Mouse (Mus musculus) layer of hippocampus, postnatal 36 days (tissue): ENCODE results near the gene Thpo. TPM values are rescaled to one million over a fixed set of nuclear protein-coding genes. Genes with fewer than 3 reads are reported as not detected.
A peak's percentile ranks its signal among the peaks of the same experiment; 100 is the strongest.

Experiments
- DNase-seq, 2 experiments: peaks; one replicate each; pipeline ENCODE4 v3.0.0; 2022
- total RNA-seq, 2 experiments: library from RNA; stranded (reverse); gene quantifications; 2 replicates each; pipeline ENCODE4 v1.2.3; 2021

Gene Thpo
- total RNA-seq, result 10 to 100 TPM; 14.1 to 15.8 TPM

DNA sequence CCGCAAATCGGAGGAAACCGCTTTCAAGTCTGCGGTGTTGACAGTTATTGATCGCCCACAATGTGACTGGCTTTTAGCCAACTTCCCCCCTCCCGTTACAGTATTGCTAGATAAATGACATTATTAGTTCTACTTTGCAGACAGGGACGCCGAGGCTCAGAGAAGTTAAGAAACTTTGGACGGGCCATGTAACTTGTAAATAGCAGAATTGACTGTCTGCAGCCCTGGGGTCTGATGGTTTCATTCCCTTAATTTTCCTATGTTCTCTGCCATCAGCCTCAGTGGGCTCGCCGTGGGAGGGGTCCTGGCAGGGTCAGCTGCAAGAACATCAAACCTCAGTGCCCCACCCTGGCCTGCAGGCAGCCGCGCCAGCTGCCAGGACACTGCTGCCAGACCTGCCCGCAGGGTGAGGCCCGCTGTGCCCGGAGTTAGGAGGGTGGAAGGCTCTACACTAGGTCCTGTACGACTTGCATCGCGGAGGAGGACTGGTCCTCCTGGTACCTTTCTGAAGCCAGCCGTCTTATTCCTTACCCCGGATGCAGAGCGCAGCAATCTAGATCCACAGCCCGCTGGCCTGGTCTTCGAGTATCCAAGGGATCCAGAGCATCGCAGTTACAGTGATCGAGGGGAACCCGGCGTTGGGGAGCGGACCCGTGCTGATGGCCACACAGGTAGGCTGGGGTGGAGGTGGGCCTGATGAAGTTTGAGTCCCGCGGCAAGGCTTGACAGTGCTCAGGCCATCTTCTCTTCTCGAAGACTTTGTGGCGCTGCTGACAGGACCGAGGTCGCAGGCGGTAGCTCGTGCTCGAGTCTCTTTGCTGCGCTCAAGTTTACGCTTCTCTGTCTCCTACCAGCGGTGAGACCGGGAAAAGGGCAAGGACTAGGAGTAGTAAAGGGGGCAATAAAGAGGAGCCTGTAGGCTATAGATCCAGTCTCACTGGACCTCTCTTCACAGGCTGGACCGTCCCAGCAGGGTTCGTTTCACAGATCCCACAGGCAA, at the start of gene Thpo:
Gene Thpo (minus strand): TSS at position 781 of the 1,000 bp plus-strand sequence.
- no peak for DNase-seq

DNA sequence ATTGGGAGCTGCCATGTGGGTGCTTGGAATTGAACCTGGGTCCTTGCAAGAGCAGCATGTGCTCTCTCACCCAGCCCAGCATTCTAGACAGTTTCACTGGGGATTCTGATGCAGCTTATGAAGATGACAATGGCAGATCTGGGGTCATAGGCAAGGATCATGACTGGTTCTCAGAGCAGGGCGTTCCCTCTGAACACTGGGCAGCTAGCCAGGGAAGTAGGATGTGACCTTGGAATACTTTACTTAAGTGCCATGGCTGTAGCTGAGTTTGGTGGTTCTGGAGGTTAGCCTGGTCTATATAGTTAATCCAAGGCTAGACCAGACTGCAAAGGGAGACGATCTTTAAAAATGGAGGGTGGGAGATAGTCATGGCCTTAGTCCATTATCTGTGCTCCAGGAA, 49.6 kb upstream of the Thpo start:
- no peak for DNase-seq

DNA sequence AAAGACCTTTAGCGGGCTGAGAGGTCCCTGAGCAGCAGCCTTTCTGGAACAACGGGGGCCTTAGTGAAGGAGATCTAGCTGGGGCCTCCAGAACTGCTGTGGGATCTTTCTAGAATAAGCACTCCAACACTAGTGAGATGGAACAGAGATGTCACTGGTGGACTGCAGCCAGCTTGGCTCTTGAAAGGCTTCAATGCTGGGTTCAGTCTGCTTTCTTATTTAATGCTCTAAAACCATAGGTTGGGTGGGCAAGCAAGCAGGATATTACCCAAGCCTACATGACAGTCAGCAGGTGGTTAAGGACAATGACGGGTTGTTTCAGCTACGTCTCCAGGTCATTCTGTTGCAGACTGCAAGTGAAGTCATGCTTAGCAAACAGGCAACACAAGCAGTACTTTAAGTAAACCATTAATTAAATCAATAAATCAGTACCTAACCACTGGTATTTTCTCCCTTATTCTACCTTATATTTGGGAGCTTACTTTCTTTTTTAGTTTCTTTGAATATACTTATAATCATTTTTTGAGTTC, 46.9 kb upstream of the Thpo start:
- no peak for DNase-seq

DNA sequence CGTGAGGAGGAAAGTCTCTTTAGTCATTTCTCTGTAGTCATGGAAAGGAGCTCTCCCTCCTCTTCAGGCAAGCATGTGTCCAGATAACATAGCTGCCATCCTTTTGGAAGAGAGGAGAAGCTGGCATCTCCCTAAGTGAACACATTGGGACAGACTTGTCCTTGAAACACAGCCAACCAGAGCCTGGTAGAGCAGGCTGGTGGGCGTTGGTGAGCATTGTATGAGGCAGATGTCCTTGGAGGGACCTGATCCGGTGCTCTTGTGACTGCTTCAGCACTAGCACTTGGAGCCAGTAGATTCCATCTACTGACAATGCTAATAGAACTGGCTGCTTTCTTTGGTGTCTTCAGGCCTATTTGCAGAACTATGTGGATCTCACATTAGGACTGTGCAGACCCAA, 45.5 kb upstream of the Thpo start:
- peak; percentile 27 to 31 for DNase-seq

DNA sequence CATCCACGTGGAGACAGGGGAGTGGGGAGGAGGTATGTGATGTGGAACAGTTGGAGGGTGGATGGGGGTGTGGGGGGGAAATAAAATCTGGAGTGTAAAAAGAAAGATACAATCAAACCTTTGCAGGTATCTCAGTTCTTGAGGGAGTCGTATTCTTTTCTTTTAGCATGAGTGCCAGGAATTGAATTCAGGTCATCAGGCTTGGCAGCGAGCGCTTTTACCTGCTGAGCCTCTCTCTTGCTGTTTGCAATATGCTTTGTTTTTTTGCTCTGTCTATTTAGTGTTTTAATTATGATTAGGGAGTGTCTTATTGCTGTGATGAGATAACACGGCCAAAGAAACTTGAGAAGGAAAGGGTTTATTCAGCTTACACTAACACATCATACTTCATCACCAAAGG, 40.7 kb upstream of the Thpo start:
- DNase-seq, result no peak

DNA sequence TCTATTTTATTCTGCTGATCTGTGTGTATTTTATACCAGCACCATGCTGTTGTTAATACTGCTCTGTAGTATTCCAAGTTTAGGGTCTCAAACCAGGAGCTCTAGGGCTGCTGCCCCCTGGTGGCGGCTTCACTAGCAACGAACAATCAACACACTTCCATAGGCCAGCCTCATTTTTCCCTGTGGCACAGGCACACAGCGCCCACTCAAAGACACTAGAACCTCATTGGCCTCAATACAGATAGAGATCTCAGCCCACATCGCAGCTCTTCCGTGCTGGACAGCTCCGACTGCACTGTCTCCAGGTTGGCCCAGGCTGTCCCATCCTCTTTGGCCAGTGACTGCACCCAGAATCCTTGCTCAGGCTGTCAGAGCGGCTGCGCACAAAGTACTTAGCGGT, 30.9 kb upstream of the Thpo start:
- DNase-seq, result no peak

DNA sequence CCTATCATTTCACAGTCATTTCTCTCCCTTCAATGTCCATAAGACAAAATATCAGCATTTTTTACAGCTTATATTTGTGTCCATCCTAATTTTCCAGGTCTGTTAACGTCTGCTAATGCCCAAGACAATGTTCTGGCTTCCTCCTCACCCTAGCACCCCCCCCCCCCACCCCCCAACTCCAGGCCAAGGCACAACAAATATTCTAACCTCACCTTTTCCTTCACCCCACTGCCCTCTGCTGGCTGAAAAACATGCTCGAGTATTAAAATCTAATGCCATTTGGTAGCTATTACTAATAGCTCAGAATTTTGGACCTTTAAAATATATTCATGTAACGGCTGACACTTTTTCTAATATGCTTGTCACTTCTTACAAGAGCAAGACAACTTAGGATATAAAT, 27.4 kb upstream of the Thpo start:
- DNase-seq, result peak in 1 of 2 experiments; percentile 39

DNA sequence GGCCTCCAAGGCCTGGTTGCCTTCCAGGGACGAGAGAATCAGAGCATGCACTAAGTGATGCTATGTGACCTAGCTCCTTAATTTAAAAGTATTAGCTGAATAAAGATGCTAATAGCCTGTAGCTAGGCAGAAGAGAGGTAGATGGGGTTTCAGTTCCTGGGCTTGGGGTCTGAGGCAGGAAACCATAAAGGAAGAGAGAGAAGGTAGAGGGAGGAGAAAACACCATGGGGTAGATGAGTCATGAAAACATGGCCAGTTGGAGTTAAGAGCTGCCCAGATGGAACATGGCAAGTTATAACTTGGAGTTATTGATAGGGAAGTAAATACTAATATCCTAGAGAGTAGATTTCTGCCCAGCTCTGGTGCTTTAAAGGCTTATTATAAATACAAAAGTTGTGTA, 23.1 kb upstream of the Thpo start:
- no peak for DNase-seq

DNA sequence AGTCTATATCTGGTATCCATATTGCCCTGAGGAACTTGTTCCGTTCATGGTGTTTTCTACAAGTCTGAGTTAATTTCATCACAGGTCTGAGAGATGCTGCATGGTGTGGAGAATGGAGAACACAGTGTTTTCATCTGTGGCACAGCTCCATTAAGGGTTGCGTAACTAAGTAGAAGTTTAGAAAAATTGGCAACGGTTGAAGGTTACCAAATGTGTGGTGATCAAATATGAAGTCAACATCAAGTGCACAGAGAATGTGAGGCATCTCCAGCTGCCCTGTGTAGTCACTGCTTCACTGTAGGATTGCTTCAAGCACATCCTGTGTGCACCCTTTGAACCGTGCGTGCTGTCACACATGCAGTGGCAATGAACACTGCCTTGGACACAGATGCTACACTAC, 21.7 kb upstream of the Thpo start:
- no peak for DNase-seq

DNA sequence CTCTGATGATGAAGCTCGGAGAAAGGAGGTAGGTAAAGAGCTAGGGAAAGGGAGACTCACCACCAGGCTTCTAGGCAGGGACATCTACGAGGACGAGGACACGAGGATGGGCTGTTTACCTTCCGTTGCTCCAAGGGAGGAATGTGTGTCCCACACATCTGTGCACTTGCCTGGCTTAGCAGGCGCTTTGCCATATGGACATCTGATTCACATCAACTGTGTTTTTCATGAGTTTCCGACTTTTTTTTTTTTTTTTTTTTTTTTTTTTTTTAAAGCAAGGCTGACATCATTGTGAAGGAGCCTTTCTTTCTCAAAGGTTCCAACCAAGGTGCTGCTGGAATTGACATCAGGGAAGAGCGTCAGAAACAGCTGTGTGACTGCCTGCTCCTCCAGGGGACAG, 16.2 kb upstream of the Thpo start:
- DNase-seq, result peak in 1 of 2 experiments; percentile 32

DNA sequence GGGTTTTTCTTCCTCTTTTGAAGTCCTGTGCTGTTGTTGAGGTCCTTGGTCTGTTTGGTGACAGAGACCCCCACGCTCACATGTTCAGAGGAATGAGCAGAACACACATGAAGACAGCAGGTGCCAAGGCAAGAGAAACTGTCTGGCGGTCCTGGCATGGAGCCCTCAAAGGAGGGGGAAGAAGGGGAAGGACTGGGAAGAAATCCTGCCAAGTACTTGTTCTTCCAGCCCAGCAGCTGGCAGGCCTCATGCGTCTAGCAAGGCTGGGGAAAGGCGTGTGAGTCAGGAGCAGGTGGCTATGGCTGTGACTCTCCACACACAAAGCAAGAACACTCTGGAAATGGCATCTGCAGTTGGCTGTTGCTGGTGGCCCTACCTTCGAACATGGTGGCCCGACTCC, 12.3 kb upstream of the Thpo start:
- DNase-seq, result peak; percentile 65 to 75

DNA sequence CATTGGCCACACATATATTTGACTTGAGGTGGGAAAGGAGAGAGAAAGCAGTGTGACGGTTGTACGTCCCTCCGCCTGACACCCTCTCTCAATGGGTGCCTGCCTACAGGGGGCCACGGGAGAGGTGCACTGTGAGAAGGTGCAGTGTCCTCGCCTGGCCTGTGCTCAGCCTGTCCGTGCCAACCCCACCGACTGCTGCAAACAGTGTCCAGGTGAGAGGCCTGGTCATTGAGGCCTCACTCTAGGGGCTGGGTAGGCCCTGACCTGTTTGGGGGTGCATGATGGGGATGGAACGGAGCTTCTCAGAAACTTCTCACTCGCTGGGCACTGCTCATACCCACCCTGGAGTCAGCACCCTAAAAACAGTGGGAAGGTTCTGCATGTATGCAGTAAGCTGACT, 5.5 kb upstream of the Thpo start:
- DNase-seq, result no peak

DNA sequence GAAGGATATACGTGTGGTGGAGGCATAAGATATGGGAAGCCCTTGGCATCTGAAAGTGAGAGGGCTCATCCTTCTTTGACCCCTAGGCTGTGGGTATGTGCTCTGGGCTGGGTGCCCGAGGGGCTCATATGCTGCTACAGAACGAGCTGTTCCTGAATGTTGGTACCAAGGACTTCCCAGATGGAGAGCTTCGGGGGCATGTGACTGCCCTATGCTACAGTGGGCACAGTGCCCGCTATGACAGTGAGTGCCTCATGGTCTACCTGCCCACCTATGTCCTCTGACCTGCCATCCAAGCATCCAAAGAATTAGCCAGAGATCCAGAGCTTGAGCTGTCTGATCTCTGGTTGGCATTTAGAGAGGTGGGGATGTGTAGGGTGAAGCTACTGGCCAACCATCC, 2.5 kb upstream of the Thpo start:
- no peak for DNase-seq

DNA sequence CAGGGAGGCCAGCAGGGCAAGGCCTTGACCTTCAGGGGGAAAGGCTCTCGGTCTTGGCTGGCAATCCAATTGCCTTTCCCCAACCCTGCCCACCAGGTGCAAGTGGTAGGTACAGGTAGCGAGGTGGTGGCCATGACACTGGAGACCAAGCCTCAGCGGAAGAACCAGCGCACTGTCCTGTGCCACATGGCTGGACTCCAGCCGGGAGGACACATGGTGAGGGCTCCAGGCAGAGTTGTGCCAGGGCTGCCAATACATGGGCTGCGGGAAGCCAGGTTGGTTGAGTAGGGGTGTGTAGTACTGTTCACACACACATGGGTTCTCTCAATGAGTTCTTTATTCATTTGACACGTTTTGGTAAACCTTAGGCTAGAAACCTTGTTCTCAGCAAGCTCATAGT, 1.9 kb upstream of the Thpo start:
- no peak for DNase-seq

DNA sequence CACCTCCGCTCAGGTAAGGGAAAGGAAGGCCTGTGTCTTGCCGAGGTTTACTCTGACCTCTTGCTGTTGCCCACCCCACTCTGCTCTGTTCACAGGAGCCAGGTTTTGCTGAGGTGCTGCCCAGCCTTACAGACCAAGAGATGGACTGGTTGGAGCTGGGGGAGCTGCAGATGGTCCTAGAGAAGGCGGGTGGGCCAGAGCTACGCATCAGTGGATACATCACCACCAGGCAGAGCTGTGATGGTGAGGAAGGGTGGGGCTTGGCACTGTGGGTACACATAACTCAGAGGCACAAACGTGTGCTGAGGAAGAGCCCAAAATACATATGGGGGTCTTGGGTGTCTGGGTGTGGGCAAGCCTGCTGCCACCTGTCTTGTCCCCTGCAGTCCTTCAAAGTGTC, 1.3 kb upstream of the Thpo start:
- DNase-seq, result no peak

DNA sequence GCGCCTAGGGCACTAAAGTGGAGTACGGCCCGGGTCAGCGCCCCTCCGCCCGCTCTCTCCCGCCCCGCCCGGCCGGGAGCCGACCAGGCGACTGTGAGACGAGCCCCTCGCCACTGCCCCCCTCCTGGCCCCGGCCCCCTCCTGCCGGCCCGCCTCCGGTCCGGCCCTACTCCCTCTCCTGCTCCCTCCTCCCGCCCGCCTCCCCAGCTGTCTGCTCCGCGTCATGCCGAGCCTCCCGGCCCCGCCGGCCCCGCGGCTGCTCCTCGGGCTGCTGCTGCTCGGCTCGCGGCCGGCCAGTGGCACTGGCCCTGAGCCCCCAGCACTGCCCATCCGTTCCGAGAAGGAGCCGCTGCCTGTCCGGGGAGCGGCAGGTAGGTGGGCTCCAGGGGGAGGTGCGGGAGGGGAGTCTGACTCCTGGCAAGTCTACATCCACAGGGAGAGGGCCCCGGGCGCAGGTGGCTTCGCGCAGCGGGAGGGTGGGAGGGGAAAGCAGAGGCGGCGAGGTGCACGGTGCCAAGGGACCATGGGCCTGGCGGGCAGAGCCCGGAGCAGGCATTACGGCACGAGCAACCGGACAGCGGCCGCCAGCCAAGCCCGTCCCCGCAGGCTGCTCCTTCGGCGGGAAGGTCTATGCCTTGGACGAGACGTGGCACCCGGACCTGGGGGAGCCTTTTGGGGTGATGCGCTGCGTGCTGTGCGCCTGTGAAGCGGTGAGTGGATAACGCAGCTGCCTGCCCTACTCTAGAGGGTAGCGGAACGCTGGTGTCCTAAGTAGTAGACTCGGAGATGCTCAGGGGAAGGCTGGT, 1.2 kb downstream of the Thpo start, which contains the start of gene Chrd:
Gene Chrd (plus strand): TSS at position 203 of the 806 bp plus-strand sequence.
- peak; percentile 58 to 64 for DNase-seq

DNA sequence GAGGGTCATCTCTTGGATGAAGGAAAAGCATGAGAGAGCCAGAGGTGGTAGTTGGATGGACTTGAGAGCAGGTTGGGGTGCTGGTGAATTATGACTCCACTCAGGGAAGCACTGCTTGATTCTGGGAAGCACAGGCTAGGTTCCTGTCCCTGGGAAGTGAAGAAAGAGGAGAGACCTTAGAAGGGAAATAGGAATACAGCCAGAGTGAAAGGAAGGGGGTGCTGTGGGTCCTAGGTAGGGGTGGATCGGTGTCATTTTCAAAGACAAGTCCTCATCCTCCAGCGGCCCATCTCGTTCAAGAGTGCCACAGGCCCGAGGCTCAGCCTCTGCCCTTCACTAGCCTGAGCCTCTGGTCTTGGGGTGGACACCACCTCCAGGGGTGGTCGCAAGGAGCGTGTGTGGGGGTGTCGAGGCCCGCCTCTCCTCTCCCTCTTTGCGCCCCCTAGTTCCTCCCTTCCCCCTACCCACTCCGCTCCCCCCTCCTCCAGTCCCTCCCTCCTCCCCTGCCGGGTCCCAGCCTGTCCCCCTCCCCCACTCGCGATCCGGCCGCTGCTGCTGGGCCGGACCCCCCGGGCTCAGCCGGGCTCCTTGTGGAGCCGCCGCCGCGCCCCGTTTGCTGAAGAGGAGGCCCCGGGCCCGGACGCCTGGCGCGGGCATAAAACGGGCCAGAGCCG, 1.9 kb downstream of the Thpo start:
- DNase-seq, result peak; percentile 27 to 36

DNA sequence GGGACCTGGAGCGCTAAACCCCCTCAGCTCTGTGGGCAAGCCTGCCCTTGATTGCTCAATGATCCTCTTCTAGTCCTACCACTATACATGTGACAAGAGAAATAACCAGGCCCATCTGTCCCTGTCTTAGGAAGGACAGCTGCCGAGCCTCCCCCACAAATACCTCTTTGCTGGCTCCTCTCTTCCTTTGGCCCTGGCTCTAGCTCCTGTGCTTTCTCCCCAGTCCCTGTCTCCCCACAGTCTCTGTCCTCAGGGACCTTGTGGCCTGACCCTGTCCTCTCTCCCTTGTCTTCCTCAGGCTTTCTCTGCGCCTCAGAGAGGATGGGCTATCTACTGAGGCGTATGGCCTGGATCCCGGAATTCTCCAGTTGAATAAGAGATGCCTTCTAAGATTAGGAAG, 2.6 kb downstream of the Thpo start:
- peak; percentile 49 to 53 for DNase-seq

DNA sequence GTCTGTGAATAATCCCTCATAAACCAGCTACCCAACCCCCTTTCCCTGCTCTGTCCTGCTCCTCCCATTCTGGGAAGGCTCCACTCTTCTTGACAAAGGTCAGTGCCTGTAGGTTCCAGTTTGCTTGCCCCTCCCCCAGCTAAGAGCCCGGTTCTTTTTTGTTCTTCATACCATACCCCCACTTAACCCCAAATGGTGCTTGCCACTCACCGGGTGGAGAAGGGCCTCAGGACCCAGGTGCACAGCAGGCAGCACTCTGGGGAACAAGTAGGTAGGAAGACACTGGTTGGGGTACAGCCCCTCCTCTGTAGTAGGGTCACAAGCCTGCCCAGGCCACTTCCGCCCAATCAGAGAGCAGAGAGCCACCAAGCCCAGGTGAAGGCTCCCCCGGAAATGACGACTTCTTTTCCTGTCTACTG, 4.0 kb downstream of the Thpo start:
- no peak for DNase-seq

DNA sequence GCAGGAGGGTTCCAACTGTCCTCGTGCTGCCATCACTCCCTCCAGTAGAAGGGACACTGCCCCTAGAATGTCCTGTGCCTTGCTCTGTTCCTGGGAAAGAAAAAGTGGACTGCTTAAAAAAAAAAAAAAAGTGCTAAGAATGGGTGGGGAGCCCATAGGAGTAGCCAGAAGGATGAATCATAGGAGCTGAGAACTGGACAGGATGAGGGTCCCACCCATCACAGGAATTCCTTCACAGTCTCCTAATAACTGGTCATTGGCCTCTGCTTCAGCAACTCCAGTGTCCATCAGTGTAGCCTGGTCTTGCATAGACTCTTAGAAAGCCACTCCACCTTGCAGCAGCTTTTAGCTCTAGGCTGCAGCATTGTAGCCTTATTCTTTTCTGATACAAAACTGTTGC, 7.9 kb downstream of the Thpo start:
- DNase-seq, result no peak

DNA sequence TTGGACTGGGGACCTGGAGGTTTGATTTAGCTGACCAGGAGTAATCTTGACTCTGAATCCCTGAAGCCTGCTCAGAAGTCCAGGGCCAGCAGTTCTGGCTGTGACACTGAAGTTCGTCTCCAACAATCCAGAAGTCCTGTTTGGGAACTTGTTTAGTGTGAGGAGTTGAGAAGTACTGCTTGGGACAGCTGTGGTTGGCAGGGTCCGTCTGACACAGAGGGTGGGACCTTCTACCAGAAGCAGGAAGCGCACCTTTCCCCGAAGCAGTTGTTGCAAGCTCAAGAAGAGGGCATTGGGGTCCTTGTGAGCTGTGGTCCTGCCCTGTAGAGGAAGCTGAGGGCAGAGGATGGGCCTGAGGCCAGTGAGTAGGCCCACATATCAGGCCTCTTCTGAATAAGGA, 8.6 kb downstream of the Thpo start:
- DNase-seq, result no peak

DNA sequence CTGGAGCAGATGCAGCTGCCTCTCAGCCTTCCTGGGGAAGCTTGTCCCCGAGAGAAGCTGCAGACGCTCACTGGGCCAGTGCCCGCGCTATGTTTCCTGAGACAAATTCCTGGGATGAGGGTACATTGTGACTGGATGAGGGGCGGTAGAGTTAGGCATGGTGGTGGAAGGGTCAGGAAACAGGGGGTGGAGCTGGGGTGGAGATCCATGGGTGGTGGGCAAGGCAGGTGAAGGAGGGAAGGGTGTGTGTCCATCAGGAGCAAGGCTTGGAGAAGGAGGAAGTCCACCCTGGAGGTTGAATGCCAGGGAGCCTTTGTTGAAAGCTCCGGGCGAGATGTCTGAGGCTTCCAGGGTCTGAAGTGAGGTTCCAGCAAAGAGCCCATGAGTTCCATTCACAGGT, 9.0 kb downstream of the Thpo start:
- DNase-seq, result no peak

DNA sequence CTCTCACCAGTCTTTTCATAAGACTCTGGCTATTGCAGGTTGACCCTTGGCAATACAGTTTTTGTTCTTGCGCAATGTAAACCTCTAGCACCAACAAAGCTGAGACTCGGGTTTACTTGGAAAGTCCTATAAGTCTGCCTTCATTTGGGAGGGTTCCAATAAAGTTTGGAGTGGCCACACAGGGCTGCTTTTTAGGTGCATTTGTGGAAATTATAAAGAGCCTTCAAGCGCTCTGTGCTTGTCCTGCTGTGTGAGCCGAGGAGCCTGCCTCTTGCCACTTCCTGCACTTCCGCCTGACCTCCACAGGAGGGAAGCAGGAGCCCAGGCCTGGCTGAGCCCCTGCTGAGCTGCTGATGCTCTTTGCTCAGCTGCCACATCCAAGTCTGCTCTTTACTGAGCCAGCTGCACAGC, 10.0 kb downstream of the Thpo start:
- no peak for DNase-seq
